ENCODE assay signal across 8 mouse cellular contexts in the genomic region with DNA sequence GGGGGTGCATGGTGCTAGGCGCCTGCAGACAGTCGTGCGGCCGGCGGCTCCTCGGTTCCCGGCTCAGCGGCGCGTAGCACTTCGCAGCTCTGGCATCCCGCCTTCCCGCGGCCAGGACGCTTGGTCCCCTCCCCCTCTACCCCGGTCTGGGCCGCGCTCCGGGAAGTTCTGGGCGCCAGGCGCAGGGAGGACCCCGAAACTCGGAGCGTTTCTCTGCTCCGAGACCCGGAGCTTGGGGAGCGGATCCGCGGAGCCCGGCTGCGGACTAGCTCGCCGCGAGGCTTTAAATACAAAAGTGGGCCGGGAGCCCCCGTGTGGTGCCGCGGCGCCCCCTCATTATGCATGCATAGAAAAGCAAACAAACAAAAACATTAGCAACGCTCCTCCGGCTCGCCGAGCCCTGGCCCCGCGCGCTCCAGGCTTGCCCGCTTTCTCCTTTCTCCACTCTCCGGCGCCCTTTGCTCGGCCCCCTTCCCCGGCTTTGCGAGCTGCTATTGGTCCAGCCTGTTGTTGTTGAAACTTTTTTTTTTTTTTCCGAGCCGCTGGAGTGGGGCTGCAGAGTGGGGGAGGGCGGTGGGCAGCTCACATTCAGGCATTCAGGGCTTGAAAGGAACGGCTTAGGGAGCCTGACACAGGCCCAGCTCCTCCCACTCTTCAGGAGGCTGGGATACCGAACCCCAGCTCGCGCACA. TPM values are rescaled to one million over a fixed set of nuclear protein-coding genes. Genes with fewer than 3 reads are reported as not detected.
DNase-seq lines count a peak whose midpoint lies in the region; ATAC-seq and TF ChIP-seq lines count a peak whose summit lies in the region.

Gene Gas1 (minus strand): TSS at position 260 of the 691 bp plus-strand sequence.

- under 1% methylated on average over 51 of the region's 59 CpGs for WGBS in hindbrain, embryonic 14.5 days

- peak within 1 kb of the TSS; percentile 92 for H3K27ac ChIP-seq in gastrocnemius, adult 2 months
- peak within 1 kb of the TSS; percentile 93 for H3K27ac ChIP-seq in hindbrain, embryonic 14.5 days

- TF ChIP-seq CTCF in gastrocnemius, adult 2 months (IDR thresholded peaks at IDR 0.05): peak; percentile 19; the same call in 1 of the 2 replicates

- peaks cover 19% of the 10 kb centered on the region for H3K4me1 ChIP-seq in hindbrain, embryonic 14.5 days (replicated peaks; ENCODE audit: control insufficient read depth, insufficient read depth, low read length)

- H3K4me2 ChIP-seq in hindbrain, embryonic 14.5 days (replicated peaks): peak within 1 kb of the TSS; percentile 94

- no peaks in the 10 kb centered on the region for H3K27me3 ChIP-seq in hindbrain, embryonic 14.5 days (ENCODE audit: control insufficient read depth, insufficient read depth, low read length)

- no peaks in the 10 kb centered on the region for H3K9me3 ChIP-seq in hindbrain, embryonic 14.5 days (ENCODE audit: control insufficient read depth, low read length)

- DNase-seq in adrenal gland, adult 2 months: peak; percentile 96
- peak; percentile 92 for DNase-seq in gastrocnemius, adult 2 months
- DNase-seq in hindbrain, embryonic 14.5 days (ENCODE audit: low spot score): peak; percentile 84
- peak; percentile 43 for DNase-seq in left cerebral cortex, adult 11 months (ENCODE audit: low spot score)
- peak; percentile 75 for DNase-seq in lung, postnatal 14 days
- DNase-seq in right cerebral cortex, adult 2 months (ENCODE audit: low spot score in 2 of 2): peak; percentile 51 to 76
- no peak for DNase-seq in B cell, adult 2 months

- H3K4me3 ChIP-seq in gastrocnemius, adult 2 months: peak within 1 kb of the TSS; percentile 93
- H3K4me3 ChIP-seq in hindbrain, embryonic 14.5 days (replicated peaks; ENCODE audit: low read length): peak within 1 kb of the TSS; percentile 80

- ATAC-seq in common myeloid progenitor, adult 5-6 weeks (replicated peaks; ENCODE audit: low read depth, poor library complexity, severe bottlenecking): peak; percentile 48
- peak; percentile 89 for ATAC-seq in hindbrain, embryonic 14.5 days (ENCODE audit: low FRiP score)

- H3K9ac ChIP-seq in hindbrain, embryonic 14.5 days: peak within 1 kb of the TSS; percentile 89

- intact Hi-C loops in gastrocnemius, adult 2 months (cut with DNase I): loop anchor here (5.0 kb wide), 3 partner anchors 100 to 290 kb away; no protein-coding TSS in a partner anchor

- no peaks in the 10 kb centered on the region for H3K36me3 ChIP-seq in hindbrain, embryonic 14.5 days (replicated peaks; ENCODE audit: control insufficient read depth, insufficient read depth)

RNA-seq across cellular contexts. Expression of gene Gas1, which starts in this region (rescaled TPM):
- 10 to 100 TPM; 22.2 to 63.7 TPM for total RNA-seq in adrenal gland, adult 2 months (2021)
- 267 and 268 TPM in 2 replicates for polyA plus RNA-seq in adrenal gland, adult 2 months (2012; rRNA removed)
- total RNA-seq in common myeloid progenitor, adult 5-6 weeks (2017): not detected in 2 replicates
- total RNA-seq in gastrocnemius, adult 2 months (2021): 10 to 100 TPM; 11.2 to 18.6 TPM
- 19.3 and 26.0 TPM in 2 replicates for polyA plus RNA-seq in hindbrain, embryonic 14.5 days (2014; fragmentation: Nextera tagmentation; extraction: Ambion mirVana)

Comparison
In these comparisons a context has a peak if more than half of its experiments do, and no peak if none do; other contexts are left out.
1. RNA of gene Gas1 (total RNA-seq): 22.2 to 63.7 TPM in adrenal gland, adult 2 months and 11.2 to 18.6 TPM in gastrocnemius, adult 2 months; not detected in common myeloid progenitor, adult 5-6 weeks; every median in the first group is over 10 times any median in the second.
2. Peak in ATAC-seq in common myeloid progenitor, adult 5-6 weeks; RNA of the gene not detected or under 1 TPM.
3. DNase-seq: peak in adrenal gland, adult 2 months (single experiment), gastrocnemius, adult 2 months (single experiment), hindbrain, embryonic 14.5 days (single experiment), left cerebral cortex, adult 11 months (single experiment), lung, postnatal 14 days (single experiment) and right cerebral cortex, adult 2 months (2 of 2); none in B cell, adult 2 months (0 of 2).